Mouse (Mus musculus) heart, adult 8-10 months (tissue): ENCODE measurements at regions not wholly inside any gene's neighbourhood (a gene's known extent, or its start where the extent isn't known, plus 50 kb on each side); places are given as distances from the start of the nearest gene placed in this dataset.
"Not testable (repeated sequence)": the region's sequence is repeated elsewhere in the genome, so short reads cannot be mapped to it uniquely, and the experiment has no call there.

Experiments
- DNase-seq: peaks from one replicate; pipeline ENCODE4 v3.0.0; 2022; ENCODE audit warnings: low spot score

GRCm38 (mm10) chr3:9133991-9134390 is 475.9 kb downstream of the Zfp704 start:
- no peak for DNase-seq

- DNase-seq: no peak
Observed at GRCm38 (mm10) chr3:9132104-9132751, 477.7 kb downstream of the Zfp704 start.

- DNase-seq: no peak
Observed at GRCm38 (mm10) chr3:9131366-9131765, 478.5 kb downstream of the Zfp704 start.

- DNase-seq: peak; percentile 8
Observed at GRCm38 (mm10) chr3:9128407-9128806, 481.5 kb downstream of the Zfp704 start.

- peak; percentile 74 for DNase-seq
Observed at GRCm38 (mm10) chr3:9123079-9123478, 486.8 kb downstream of the Zfp704 start.

GRCm38 (mm10) chr3:9117913-9118312 is 492.0 kb downstream of the Zfp704 start:
- no peak for DNase-seq

GRCm38 (mm10) chr3:9113410-9113809 is 496.5 kb downstream of the Zfp704 start:
- no peak for DNase-seq

DNA sequence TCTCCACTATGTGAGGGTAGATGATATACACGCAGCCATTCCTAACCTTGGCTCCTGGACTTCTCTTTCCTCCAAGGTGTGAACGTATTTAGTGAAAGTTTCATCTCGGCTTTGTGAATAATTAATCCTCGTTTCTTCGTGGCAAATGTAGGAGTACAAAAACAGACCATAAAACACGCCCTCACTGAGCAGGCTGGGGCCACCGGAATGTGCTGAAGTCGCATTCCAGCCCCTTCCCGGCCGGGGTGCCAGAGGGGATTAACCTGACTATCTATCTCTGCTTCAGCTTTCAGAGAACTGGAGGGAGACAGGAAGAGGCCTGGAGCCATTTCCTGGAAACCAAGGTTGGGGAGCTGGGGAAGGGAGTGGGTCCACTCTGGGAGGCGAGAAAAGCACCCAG is 499.1 kb downstream of the Zfp704 start:
- DNase-seq: no peak

GRCm38 (mm10) chr3:9109991-9110390 is 499.9 kb downstream of the Zfp704 start:
- DNase-seq: no peak

DNA sequence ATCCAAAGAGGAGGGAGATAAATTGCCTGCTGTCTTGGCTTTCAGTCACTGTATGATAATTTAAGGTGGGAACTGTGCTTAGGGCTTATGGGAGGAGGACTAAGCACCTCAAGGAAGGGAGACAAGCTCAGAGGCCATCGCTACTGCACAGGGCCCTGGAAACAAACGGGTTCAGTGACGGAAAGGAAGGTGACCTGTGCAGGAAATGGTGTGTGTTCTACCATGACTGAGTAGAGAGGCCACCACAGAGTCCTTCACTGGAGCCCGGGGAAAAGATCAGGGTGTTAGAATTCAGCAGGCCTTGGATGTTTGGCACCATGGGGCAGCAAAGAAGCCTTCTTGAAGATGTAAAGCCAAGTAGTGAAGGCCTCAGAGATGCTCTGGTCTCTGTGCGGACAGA is 500.4 kb downstream of the Zfp704 start:
- DNase-seq: no peak

DNA sequence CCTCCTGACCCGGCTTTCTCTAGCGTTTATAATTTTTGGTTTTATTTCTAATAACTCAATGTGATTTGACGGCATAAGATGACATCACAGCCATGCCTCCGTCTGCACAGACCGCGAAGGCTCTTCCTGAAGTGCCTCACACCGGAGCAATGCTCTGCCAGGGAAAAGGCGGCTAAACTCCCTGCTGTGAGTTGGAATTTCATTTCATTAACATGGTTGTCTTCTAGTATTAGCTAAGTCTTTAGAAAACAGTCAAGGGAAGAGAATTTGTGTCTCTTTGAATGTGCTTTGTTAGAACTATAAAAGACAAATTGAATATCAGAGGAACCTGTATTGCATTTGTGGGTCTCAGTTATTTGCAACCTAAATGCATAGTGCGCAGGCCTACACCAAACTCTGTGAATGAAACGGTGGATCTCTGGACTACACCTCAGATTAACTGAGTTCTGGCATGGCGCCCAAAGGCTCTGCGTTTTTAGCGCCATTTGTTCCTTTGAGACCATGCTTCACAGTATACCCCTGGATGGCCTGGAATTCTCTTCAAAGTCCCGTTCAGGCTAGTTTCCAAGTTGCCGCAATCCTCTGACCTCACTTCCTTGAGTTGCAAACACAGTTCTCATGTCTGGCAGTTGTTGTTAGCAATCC is 502.0 kb downstream of the Zfp704 start:
- no peak for DNase-seq

GRCm38 (mm10) chr3:9105191-9105926 is 504.5 kb downstream of the Zfp704 start:
- DNase-seq: no peak

DNA sequence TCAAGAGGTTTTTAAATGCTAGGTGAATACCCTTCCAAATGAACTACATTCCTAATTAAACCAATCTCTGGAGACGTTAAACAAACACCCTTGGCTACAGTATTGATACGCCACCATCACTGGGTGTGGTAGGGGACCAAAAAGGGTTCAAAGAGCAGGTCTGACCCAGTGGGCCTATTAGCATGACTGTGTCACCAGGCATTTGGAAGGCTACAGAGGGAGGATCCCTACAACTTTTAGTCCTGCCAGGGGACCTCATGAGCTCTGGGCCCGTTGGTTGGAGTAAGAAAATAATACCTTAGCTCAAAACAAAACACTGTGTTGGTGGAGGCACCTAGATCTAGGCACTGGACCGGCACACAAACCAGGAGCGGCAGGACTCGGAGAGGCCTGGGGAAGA is 506.4 kb downstream of the Zfp704 start:
- DNase-seq: no peak

GRCm38 (mm10) chr3:9101240-9101639 is 508.6 kb downstream of the Zfp704 start:
- DNase-seq: no peak

GRCm38 (mm10) chr3:9100761-9101160 is 509.1 kb downstream of the Zfp704 start:
- DNase-seq: no peak

GRCm38 (mm10) chr3:9098441-9098840 is 511.4 kb downstream of the Zfp704 start:
- no peak for DNase-seq

DNA sequence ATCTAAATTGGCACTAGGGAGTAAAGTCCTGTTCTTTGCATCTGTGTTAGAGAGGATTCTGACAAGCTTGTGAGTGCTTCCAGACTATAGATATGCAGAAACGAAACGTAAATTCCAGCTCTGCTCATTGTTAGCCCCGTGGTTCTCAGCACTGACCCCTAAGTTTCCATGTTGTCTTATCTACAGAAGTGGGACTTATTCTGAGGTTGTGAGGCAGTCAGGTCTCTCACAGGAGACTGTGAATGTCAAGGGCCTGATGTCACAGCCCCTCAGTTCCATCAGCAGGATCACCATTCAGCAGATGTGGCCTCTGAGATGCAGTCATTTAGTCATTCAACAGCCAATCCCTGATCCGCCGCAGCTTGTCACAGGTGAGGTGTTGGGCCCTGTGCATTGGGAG is 525.8 kb downstream of the Zfp704 start:
- no peak for DNase-seq

GRCm38 (mm10) chr3:9082061-9082460 is 527.8 kb downstream of the Zfp704 start:
- DNase-seq: no peak

GRCm38 (mm10) chr3:9078201-9078600 is 531.7 kb downstream of the Zfp704 start:
- no peak for DNase-seq

DNA sequence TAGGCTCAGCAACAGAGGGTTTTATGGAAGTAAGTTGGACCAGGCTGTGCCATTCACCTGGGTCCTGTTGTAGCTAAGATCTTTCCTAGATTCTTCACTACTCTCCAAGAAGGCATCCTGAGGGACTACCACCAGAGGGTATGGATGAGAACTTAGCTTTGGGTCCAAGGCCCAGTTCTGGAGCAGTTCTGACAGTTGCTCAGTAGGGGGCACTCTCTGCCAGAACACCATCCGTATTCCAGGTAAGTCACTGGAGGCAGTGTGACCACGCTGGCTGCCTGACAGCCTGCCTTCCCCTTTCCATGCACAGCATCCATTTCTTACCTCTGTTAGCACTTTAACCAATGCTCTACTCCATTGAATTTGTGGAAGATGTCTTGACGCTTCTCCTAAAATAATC is 533.2 kb downstream of the Zfp704 start:
- DNase-seq: peak; percentile 56

DNA sequence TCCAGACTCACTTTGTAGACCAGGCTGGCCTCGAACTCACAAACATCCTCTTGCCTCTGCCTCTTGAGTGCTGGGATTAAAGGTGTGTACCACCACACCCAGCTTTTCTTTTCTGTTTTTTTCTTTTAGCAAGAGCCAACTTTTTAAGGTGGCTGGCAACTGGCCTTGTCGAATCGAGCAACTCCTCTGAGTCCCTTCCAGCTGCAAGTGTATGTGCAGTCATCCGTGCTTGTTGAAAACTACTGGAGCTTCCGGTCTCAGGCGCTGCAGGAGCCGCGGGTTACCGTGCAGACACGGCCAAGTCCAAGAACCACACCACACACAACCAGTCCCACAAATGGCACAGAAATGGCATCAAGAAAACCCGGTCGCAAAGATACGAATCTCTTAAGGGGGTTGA is 537.4 kb downstream of the Zfp704 start:
- DNase-seq: not testable (repeated sequence)

GRCm38 (mm10) chr3:9067048-9067447 is 542.8 kb downstream of the Zfp704 start:
- peak; percentile 74 for DNase-seq

GRCm38 (mm10) chr3:9066374-9066773 is 543.5 kb downstream of the Zfp704 start:
- no peak for DNase-seq
